Mouse (Mus musculus) embryonic facial prominence, embryonic 15.5 days (tissue): ENCODE results near the gene S100a10. TPM values are rescaled to one million over a fixed set of nuclear protein-coding genes. Genes with fewer than 3 reads are reported as not detected.
A peak's percentile ranks its signal among the peaks of the same experiment; 100 is the strongest.

ENCODE experiments used
- ATAC-seq: fragments of 200-750 bp; cut with Nextera tagmentation; 2 replicates; pipeline ENCODE4 v1.8.0; 2017; ENCODE audit warnings: low read depth, moderate TSS enrichment; ENCODE audit not compliant: insufficient number of reproducible peaks, low FRiP score, low TSS enrichment
- H3K27ac ChIP-seq: fragments of 300-500 bp; sonication (generic); replicated peaks from 2 replicates; pipeline ENCODE4 v1.5.1; 2015; ENCODE audit warnings: mild to moderate bottlenecking, inconsistent platforms
- H3K27me3 ChIP-seq: fragments of 300-500 bp; sonication (generic); 2 replicates; pipeline ENCODE4 v1.6.1; 2015; ENCODE audit warnings: inconsistent platforms
- H3K36me3 ChIP-seq: fragments of 300-500 bp; sonication (generic); 2 replicates; pipeline ENCODE4 v1.6.1; 2015; ENCODE audit warnings: mild to moderate bottlenecking, inconsistent platforms
- H3K4me1 ChIP-seq: fragments of 300-500 bp; sonication (generic); 2 replicates; pipeline ENCODE4 v1.6.1; 2015; ENCODE audit warnings: inconsistent platforms
- H3K4me2 ChIP-seq: fragments of 300-500 bp; sonication (generic); replicated peaks from 2 replicates; pipeline ENCODE4 v1.6.1; 2015; ENCODE audit warnings: mild to moderate bottlenecking, inconsistent platforms
- H3K4me3 ChIP-seq: fragments of 300-500 bp; sonication (generic); replicated peaks from 2 replicates; pipeline ENCODE4 v1.5.1; 2015; ENCODE audit warnings: mild to moderate bottlenecking, inconsistent platforms
- H3K9ac ChIP-seq: fragments of 300-500 bp; sonication (generic); 2 replicates; pipeline ENCODE4 v1.6.1; 2015; ENCODE audit warnings: inconsistent platforms
- H3K9me3 ChIP-seq: fragments of 300-500 bp; sonication (generic); replicated peaks from 2 replicates; pipeline ENCODE4 v1.6.1; 2016; ENCODE audit warnings: inconsistent platforms
- WGBS: fragments of 180-500 bp; shearing (Covaris S2); methylation state at CpG from one replicate; pipeline ENCODE4 v1.1.7; 2015; 5-methylcytosine and 5-hydroxymethylcytosine counted together
- polyA plus RNA-seq: library from polyadenylated mRNA; unstranded; fragments of >200 nt; fragmentation: Nextera tagmentation; extraction: Ambion mirVana; gene quantifications from 2 replicates; pipeline ENCODE4 v1.2.1, GENCODE M21; 2015

Gene S100a10
- polyA plus RNA-seq, 1 experiment from 2014 or later, result 700 TPM

DNA sequence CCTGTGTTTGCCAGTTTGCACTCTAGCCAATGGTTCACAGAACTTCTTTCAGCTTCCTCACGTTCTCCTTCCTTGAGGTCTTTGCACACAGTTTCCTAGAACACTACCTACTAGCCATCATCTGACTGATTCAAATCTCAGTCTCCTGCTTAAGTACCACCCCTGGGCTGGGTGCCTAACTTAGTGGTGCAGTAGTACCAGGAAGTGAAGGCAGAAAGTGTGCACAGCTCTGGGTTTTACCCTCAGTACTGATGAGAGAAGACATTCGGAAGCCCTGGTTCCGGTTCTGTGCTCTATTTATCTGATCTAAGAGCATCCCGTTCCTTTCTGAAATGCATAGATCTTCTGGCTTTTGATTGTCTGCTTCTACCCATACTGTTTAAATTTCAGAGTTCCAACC lies 26.8 kb downstream of the S100a10 start:
- Histone ChIP-seq H3K4me3 (no peak overlapping the region), H3K27ac (no peak overlapping the region; the same call in 1 of the 2 replicates), H3K9ac (no peak overlapping the region), H3K9me3 (no peaks in the 10 kb centered on the region), H3K4me1 (no peaks in the 10 kb centered on the region; the same call in 1 of the 2 replicates), H3K36me3 (no peaks in the 10 kb centered on the region), H3K4me2 (no peak overlapping the region), H3K27me3 (no peaks in the 10 kb centered on the region)
- WGBS, result 77% methylated on average over 4 of the region's 4 CpGs
- no peak for ATAC-seq

DNA sequence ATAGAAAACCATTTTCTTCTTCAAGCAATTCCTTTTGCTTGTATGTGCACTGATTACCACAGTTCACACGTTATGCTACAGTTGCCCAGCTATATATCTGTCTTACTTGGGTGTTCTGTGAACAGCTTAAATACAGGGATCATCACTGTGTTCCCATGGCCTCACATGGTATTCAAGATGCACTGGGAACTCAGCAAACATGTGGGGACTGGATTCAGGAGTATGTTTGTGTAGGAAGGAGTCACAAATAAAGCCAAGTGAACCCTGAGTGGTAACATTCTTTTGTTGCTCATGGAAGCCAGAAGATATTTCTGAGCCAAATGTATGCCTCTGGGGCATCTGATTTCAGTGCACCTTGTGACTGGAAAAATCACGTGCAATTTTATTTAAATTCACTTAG lies 28.2 kb downstream of the S100a10 start:
- H3K27ac ChIP-seq, result no peak overlapping the region
- H3K9ac ChIP-seq, result no peak overlapping the region
- no peaks in the 10 kb centered on the region for H3K36me3 ChIP-seq
- no peak overlapping the region for H3K4me3 ChIP-seq
- no peaks in the 10 kb centered on the region; the same call in 1 of the 2 replicates for H3K4me1 ChIP-seq
- H3K27me3 ChIP-seq, result no peaks in the 10 kb centered on the region
- ATAC-seq, result no peak
- H3K9me3 ChIP-seq, result no peaks in the 10 kb centered on the region
- WGBS, result 32% methylated on average over 2 of the region's 2 CpGs
- H3K4me2 ChIP-seq, result no peak overlapping the region

- Histone ChIP-seq H3K36me3 (no peaks in the 10 kb centered on the region), H3K4me1 (no peaks in the 10 kb centered on the region), H3K9me3 (no peaks in the 10 kb centered on the region), H3K4me3 (no peak overlapping the region), H3K27ac (no peak overlapping the region), H3K27me3 (no peaks in the 10 kb centered on the region), H3K4me2 (no peak overlapping the region), H3K9ac (no peak overlapping the region)
- ATAC-seq, result no peak
- WGBS, result 86% methylated on average over 5 of the region's 5 CpGs
Observed at GRCm38 (mm10) chr3:93589629-93590028, 34.7 kb downstream of the S100a10 start.

GRCm38 (mm10) chr3:93590256-93590655 lies 35.4 kb downstream of the S100a10 start:
- H3K27ac ChIP-seq, result no peak overlapping the region
- H3K36me3 ChIP-seq, result no peaks in the 10 kb centered on the region
- H3K9ac ChIP-seq, result no peak overlapping the region
- no peaks in the 10 kb centered on the region for H3K27me3 ChIP-seq
- H3K9me3 ChIP-seq, result no peaks in the 10 kb centered on the region
- no peak overlapping the region for H3K4me3 ChIP-seq
- no peak for ATAC-seq
- 66% methylated on average over 1 of the region's 1 CpGs for WGBS
- H3K4me1 ChIP-seq, result no peaks in the 10 kb centered on the region
- no peak overlapping the region for H3K4me2 ChIP-seq

- no peak overlapping the region for H3K4me2 ChIP-seq
- no peak overlapping the region for H3K4me3 ChIP-seq
- WGBS, result 81% methylated on average over 2 of the region's 2 CpGs
- H3K27me3 ChIP-seq, result no peaks in the 10 kb centered on the region
- H3K36me3 ChIP-seq, result no peaks in the 10 kb centered on the region
- H3K27ac ChIP-seq, result no peak overlapping the region
- ATAC-seq, result no peak
- H3K4me1 ChIP-seq, result peaks cover 8% of the 10 kb centered on the region; the same call in 1 of the 2 replicates
- H3K9ac ChIP-seq, result no peak overlapping the region
- no peaks in the 10 kb centered on the region for H3K9me3 ChIP-seq
Observed at GRCm38 (mm10) chr3:93592100-93592499, 37.2 kb downstream of the S100a10 start.

- H3K4me3 ChIP-seq, result no peak overlapping the region
- peaks cover 15% of the 10 kb centered on the region for H3K4me1 ChIP-seq
- no peaks in the 10 kb centered on the region for H3K9me3 ChIP-seq
- ATAC-seq, result no peak
- no peak overlapping the region for H3K9ac ChIP-seq
- no peak overlapping the region for H3K4me2 ChIP-seq
- H3K27me3 ChIP-seq, result no peaks in the 10 kb centered on the region
- no peaks in the 10 kb centered on the region for H3K36me3 ChIP-seq
- 64% methylated on average over 4 of the region's 4 CpGs for WGBS
- H3K27ac ChIP-seq, result no peak overlapping the region
Observed at GRCm38 (mm10) chr3:93592976-93593375, 38.1 kb downstream of the S100a10 start.

DNA sequence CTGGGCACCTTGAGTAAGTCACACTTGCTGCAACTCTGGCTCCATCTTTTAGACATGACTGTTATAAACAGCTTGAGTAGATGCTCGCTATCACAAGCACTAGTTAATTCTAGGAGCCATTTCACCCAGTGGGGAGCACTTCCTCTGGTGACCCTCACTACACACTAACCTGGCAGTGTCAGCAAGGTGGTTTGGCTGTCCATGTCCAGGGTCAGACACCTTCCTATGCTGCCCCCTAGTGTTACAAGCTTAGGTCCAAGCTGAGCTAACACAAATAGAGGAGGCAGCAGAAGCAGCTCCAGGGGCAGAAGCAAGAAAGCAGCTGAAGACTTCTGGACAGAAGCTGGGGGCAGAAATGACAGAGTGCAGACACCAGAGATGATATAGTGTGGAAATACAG lies 38.6 kb downstream of the S100a10 start:
- H3K4me2 ChIP-seq, result no peak overlapping the region
- H3K9ac ChIP-seq, result no peak overlapping the region
- H3K4me1 ChIP-seq, result peaks cover 15% of the 10 kb centered on the region
- no peak overlapping the region for H3K4me3 ChIP-seq
- no peaks in the 10 kb centered on the region for H3K36me3 ChIP-seq
- no peak for ATAC-seq
- no peaks in the 10 kb centered on the region for H3K9me3 ChIP-seq
- no peaks in the 10 kb centered on the region for H3K27me3 ChIP-seq
- WGBS, result 64% methylated on average over 1 of the region's 1 CpGs
- H3K27ac ChIP-seq, result no peak overlapping the region

GRCm38 (mm10) chr3:93596632-93597031 lies 41.8 kb downstream of the S100a10 start:
- H3K4me3 ChIP-seq, result no peak overlapping the region
- H3K4me1 ChIP-seq, result peaks cover 15% of the 10 kb centered on the region
- H3K9ac ChIP-seq, result no peak overlapping the region
- no peak overlapping the region for H3K4me2 ChIP-seq
- no peaks in the 10 kb centered on the region for H3K27me3 ChIP-seq
- no peak for ATAC-seq
- H3K9me3 ChIP-seq, result no peaks in the 10 kb centered on the region
- 83% methylated on average over 1 of the region's 1 CpGs for WGBS
- no peaks in the 10 kb centered on the region for H3K36me3 ChIP-seq
- peak overlapping the region; percentile 72 for H3K27ac ChIP-seq

DNA sequence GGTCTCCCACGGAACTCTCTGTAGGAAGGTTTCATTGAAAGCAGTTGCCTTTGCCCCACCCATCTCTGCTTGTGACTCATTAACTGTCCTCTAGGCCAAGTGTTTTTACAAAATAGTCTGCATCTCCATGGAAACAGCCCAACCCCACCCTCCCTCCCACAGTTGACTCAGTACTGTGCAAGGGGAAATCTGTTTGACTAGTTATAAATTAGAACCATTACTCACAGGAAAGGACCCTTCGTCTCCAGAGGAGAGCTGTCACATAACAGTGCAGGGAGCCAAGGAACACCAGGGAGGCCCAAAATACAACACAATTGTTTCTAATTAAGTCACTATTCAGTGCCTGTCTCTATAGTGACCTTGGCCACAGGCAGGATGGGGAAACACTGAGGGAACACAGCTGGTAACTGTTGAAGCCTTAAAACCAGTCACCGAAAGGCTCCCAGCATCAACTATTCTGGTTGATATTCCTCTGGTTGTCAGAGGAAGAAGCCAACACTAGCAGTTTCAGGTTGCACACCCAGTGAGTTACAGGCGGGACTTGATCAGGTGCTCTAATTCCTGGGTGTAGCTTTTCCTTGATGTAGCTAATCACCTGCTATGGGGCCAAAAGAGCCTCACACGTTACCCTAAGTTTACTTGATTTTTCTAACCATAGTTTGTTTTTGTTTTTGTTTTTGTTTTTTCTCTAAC lies 42.5 kb downstream of the S100a10 start:
- peak overlapping the region; percentile 76 for H3K27ac ChIP-seq
- ATAC-seq, result peak; percentile 90
- no peaks in the 10 kb centered on the region for H3K27me3 ChIP-seq
- H3K9me3 ChIP-seq, result no peaks in the 10 kb centered on the region
- no peak overlapping the region for H3K4me2 ChIP-seq
- H3K4me3 ChIP-seq, result no peak overlapping the region
- peaks cover 15% of the 10 kb centered on the region for H3K4me1 ChIP-seq
- H3K9ac ChIP-seq, result no peak overlapping the region
- no peaks in the 10 kb centered on the region for H3K36me3 ChIP-seq
- WGBS, result 23% methylated on average over 5 of the region's 5 CpGs

GRCm38 (mm10) chr3:93597970-93598369 lies 43.1 kb downstream of the S100a10 start:
- Histone ChIP-seq H3K4me1 (peaks cover 15% of the 10 kb centered on the region), H3K4me2 (no peak overlapping the region), H3K27me3 (no peaks in the 10 kb centered on the region), H3K36me3 (no peaks in the 10 kb centered on the region), H3K27ac (peak overlapping the region; percentile 76; the same call in 1 of the 2 replicates), H3K4me3 (no peak overlapping the region), H3K9me3 (no peaks in the 10 kb centered on the region), H3K9ac (no peak overlapping the region)
- ATAC-seq, result no peak
- WGBS, result 85% methylated on average over 7 of the region's 7 CpGs

- no peak overlapping the region for H3K4me2 ChIP-seq
- peaks cover 15% of the 10 kb centered on the region for H3K4me1 ChIP-seq
- no peaks in the 10 kb centered on the region for H3K27me3 ChIP-seq
- H3K9ac ChIP-seq, result no peak overlapping the region
- no peaks in the 10 kb centered on the region for H3K9me3 ChIP-seq
- no peak overlapping the region for H3K4me3 ChIP-seq
- no peaks in the 10 kb centered on the region for H3K36me3 ChIP-seq
- H3K27ac ChIP-seq, result no peak overlapping the region
- WGBS, result 83% methylated on average over 2 of the region's 2 CpGs
- ATAC-seq, result no peak
Observed at GRCm38 (mm10) chr3:93600206-93600605, 45.3 kb downstream of the S100a10 start.

- no peak for ATAC-seq
- Histone ChIP-seq H3K36me3 (no peaks in the 10 kb centered on the region), H3K27me3 (no peaks in the 10 kb centered on the region), H3K4me3 (no peak overlapping the region), H3K4me2 (no peak overlapping the region), H3K4me1 (peaks cover 9% of the 10 kb centered on the region), H3K9ac (no peak overlapping the region), H3K9me3 (no peaks in the 10 kb centered on the region), H3K27ac (no peak overlapping the region)
- WGBS, result 67% methylated on average over 1 of the region's 1 CpGs
Observed at GRCm38 (mm10) chr3:93601903-93602302, 47.0 kb downstream of the S100a10 start.
